Mouse (Mus musculus) embryo, embryonic 10.5 days (tissue): ENCODE data around the gene Cblb.

Source experiments
- DNase-seq: peaks from one replicate; pipeline ENCODE4 v3.0.0-alpha.2; 2015; ENCODE audit warnings: low spot score

Gene Cblb

DNA sequence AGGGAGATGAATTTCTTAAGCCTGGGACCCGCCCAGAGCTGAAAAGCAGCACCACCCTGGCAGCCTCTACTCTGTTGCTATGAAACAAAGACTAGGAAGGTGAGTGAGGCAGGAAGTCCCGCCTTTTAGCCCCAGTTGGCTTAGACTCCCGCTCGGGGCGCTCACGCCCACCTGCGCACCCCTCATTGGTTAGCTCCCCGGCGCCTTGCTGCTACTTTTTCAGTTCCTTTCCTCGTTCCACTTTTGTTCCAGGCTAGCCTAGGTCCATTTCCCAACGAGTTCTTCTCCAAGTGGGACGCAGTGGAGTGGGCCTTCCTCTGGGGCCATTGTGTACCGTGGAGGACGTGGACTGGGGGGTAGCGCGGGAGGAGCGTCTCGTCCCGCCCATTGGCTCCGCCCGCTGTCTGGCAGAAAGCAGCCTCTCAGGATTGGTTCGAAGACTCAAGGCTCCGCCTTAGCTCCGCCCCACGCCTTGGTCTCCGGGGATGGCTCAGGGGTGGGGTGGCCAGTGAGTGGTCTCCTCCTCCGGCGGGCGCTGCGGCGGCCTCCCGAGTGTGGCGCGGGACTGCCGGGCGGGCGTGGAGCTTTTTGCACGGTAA, at the start of gene Cblb:
Gene Cblb (plus strand): TSS at position 135 of the 599 bp plus-strand sequence.
- peak; percentile 99 for DNase-seq

GRCm38 (mm10) chr16:51985436-51985835, 45.6 kb upstream of the Cblb start:
- DNase-seq, result no peak

- DNase-seq, result no peak
Observed at GRCm38 (mm10) chr16:51986207-51986606, 44.8 kb upstream of the Cblb start.

DNA sequence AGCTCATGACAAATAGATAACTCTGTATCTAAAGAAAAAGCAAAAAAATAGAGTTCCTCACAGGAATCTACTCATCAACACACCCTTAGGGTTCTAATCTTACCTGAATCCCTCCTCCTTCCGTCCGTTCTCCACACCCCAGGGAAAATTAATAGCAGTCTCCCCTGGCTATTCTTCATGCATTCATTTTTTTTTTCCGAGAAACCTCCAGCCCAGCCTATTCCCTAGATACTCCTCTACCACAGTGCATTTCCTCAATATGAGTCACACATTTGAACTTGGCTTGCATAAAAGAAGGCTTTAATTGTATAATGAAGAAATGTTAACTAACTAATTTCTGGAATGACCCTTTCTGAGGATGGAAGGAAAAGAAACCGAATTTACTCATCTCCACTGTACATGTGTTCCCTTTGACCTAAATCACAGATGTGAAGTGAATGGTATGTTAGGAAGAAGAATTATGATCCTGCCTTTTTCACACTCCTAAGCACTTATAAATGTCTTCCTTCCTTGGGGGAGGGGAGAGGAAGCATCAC, 43.9 kb upstream of the Cblb start:
- no peak for DNase-seq

DNA sequence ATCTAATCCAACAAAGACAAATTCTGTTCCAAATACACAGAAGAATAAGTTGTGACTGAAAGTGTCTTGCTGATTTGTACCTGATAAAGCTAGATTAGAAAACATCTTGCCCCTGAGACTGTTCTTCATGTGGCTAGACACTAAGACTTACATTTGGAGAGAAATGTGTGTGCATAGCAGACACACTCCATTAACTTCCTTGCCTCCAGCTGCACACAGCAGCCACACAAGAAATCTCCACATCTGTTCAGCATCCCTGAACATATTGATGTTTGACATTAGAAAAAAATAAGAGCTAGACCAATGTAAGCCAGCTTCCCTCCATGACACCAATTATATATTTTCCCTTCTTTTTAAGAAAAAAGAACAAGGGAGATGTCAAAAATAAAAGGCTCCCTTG, 43.0 kb upstream of the Cblb start:
- DNase-seq, result no peak

- DNase-seq, result no peak
Observed at GRCm38 (mm10) chr16:51989259-51989658, 41.8 kb upstream of the Cblb start.

- DNase-seq, result no peak
Observed at GRCm38 (mm10) chr16:52000043-52000442, 31.0 kb upstream of the Cblb start.

DNA sequence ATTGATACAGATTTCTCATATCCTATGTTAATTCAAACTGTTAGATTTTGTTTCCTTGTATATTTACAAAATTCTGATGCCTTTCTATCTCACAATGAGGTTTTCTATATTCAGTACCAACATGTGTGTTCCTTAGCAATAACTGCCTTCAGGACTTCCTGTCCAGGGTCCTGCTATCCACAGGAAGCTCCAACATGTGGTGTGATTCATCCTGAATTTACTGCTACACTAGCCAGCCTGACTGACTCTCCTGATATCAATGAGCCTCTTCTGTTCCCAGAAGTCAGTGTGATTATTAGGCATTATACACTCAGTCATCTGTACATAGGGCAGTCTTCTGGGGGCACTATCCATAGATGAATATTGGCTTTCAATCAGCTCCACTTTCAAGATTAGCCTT, 30.2 kb upstream of the Cblb start:
- DNase-seq, result no peak

DNA sequence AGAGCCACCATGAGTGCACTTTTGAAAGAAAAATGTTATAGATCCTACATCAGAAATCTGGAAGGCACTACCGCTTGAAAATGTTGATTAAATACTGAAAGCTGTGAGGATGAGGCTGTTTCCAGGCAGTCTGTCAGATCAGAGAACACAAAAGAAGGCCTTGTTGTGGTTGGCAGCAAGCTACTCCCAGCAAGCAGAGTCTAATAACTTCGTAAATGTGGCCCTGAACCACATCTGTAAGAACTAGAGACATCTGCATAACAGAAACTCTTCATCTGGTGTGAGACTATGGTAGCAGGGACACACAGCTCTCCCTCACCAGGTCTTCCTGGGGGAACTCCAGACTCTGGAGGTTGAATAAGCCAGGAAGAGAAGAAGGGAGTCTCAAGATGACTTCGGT, 24.0 kb upstream of the Cblb start:
- no peak for DNase-seq

- DNase-seq, result no peak
Observed at GRCm38 (mm10) chr16:52008471-52008870, 22.6 kb upstream of the Cblb start.

- no peak for DNase-seq
Observed at GRCm38 (mm10) chr16:52009421-52009820, 21.6 kb upstream of the Cblb start.

GRCm38 (mm10) chr16:52012984-52013383, 18.0 kb upstream of the Cblb start:
- DNase-seq, result no peak

GRCm38 (mm10) chr16:52013812-52014211, 17.2 kb upstream of the Cblb start:
- DNase-seq, result no peak

GRCm38 (mm10) chr16:52023417-52023816, 7.6 kb upstream of the Cblb start:
- no peak for DNase-seq

DNA sequence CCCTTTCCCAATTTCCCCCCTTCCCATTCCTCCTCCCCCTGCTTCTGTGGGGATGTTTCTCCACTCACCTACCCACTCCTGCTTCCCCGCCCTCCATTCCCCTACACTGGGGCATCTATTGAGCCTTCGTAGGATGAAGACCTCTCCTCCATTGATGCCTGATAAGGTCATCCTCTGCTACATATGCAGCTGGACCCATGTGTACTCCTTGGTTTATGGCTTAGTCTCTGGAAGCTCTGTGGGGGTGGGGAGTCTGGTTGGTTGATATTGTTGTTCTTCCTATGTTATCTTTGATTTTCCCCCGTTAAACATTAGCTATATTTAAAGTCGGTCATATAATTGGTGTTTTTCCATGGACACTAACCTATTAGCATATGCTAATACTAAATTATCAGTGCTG, 3.7 kb upstream of the Cblb start:
- no peak for DNase-seq

DNA sequence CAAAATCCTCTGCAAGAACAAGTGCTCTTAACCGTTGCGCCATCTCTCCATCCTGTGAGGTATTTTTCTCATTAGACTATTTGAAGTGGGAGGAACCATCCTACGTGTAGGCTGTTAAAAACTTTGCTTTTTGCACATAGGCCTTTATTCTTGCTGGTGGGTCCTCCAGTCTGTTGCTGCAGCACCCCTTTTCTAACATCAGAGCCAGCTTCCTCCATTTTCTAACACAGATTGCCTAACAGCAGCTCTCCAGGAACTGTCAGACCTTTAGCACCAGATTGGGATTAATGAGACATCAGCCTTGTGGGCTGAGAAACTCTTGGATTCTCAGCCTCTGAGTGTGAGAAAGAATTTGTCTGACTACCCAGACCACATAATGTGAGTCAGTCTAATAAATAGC, 2.0 kb upstream of the Cblb start:
- no peak for DNase-seq

- DNase-seq, result peak; percentile 79
Observed at GRCm38 (mm10) chr16:52031712-52032251, 757 bp downstream of the Cblb start.

DNA sequence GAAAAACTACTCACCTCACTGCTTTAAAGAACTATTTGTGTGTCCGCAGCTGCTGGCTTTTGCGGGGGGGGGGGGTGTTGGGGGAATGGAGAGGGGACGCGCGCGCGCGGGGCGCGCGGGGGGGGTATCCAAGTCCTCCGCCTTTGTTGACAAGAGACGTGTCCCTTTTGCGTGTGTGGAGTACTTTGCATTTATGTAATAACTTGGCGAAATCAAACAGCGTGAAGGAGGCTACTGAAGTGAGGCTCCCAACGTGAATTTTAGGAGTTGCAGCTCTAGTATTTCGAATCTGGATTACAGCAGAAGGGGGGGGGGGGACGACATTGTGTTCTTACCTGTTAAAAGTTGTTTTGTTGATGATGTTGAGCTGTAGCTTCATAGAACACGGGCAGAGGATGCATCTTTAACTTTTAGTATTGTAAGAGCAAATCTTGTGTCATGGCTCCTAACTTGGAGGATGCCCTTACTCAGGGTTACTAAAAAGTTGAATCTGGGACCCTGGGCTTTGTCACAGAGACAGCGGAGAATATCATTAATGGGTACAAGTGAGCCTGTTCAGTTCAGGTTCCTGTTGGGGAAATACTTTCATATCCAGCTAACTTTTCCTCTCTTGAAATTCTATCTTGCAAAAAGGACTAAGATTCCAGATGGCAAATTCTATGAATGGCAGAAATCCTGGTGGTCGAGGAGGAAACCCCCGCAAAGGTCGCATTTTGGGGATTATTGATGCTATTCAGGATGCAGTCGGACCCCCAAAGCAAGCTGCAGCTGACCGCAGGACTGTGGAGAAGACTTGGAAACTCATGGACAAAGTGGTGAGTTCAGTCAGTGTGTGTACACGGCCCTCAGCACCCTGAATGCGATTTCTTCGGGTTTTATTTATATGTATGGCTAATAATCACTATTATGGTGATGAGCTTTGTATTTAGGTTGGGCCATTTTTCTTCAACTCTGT, 1.6 kb downstream of the Cblb start:
- peak; percentile 45 for DNase-seq

DNA sequence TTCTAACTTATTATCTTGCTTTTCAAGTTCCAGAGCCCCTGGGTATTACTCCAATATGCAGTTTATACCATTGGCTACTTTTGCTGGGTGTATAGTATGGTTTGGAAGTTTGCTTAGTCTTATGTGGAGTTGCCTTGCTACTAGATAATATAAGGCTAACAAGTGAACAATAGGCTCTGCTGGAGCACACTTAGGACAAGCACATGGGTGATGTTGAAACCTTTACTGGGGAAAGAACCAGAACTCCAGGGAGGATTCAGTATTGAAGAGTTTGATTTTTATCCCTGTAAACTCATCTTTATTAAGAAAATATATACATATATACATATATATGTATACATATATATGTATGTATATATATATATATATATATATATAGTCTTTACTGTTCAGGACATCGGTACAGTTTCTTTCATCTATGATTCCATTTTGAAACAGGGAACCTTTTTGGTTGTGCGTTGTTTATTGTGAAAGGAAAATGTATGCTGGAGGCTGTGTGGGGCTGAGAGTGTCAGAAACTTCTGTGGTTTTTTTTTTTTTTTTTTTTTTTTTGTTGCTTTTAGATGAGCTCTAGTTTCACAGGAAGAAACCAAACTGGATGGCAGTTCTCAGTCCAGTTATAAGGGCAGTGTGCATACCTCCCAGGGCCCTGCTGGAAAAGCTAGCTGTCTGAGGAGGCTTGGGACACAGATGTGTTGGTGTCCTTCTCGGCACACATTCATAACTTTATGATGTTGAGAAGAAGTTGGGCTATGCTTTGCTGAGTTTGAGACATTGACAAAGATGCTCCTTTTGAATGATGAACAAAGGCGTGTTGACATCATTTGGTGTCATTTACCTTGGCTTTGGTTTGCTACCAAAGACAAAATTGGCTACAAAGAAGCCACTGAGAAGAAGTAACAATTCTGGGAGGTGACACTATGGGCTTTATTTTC, 2.6 kb downstream of the Cblb start:
- no peak for DNase-seq

DNA sequence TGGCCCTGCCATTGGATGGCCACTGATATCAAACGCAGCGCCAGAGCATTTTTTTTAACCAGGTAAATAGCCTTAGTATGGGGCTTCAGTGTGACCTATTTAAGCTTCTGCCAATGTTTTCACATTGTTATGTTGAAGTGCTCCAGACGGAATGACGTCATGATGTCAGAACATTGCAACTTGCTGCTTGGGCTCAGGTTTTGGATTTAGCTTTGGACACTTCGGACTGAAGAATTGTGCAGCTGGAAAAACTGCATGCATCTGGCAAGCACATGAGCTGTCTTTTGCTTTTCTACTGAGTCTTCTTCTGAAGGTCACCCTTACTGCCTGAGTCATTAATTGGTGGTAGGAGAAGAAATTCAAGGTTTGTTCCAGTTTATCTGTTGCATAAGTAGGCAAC, 3.3 kb downstream of the Cblb start:
- DNase-seq, result no peak

DNA sequence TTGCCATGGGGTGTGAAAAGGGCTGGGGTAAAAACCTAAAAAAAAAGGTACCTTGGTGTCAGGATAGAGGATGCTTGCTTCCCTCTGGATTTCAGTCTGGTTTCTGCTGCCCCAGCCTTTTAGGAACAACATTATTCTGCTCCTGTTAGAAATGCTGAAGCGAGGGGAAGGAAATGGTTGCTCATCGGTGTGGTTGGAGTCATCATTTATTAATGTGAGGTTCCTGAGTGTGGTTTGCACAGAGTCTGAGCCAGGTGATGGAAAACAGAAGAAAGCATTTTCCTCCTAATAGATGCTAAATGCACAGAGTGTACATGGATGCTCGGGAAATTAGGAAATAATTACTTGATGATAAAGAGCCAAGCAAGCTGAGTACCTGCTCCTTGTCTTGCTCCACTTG, 5.3 kb downstream of the Cblb start:
- no peak for DNase-seq

- no peak for DNase-seq
Observed at GRCm38 (mm10) chr16:52038283-52038682, 7.3 kb downstream of the Cblb start.
